In the genomic region with DNA sequence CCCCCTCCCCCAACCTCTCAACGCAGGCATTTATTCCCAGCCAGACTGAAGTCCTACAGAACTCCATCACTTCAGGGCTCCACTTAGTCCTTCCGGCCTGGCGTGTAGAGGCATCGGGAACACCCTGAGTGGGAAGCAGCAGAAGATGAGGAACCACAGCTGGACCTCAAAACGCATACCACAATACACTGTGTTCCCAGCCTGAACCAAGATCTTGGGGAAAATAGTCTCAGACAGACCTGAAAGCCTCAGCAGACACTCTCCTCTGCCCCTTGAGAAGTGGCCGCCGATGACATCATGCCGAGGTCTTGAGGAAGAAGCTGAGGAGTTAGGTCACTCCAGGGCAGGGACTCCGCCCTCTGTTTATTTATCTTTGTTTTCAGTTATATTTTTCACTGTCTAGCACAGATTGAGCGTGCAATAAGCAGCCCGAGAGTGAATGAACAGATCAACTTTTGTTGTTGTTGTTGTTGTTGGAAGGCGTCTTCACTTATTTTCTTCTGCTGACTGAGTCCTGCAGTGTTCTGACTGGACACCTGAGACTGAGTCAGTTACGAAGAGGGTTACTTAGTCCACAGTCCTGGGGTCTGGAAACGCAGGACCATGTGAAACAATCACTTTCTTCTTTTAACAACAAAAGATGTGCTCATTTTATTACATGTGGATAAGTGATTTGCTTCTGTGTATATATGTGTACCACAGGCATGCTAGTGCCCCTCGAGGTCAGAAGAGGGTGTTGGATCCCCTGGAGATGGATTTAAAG, we compare ENCODE assay signal across 17 mouse cellular contexts.
A peak's percentile ranks its signal among the peaks of the same experiment; 100 is the strongest.
DNase-seq lines count a peak whose midpoint lies in the region; ATAC-seq lines count a peak whose summit lies in the region.
"Had no signal": no experiment of that assay in that cellular context is flagged by ENCODE, and none has a peak within 500 bp of the region (broad histone marks: within the 10 kb centered on the region; RNA-seq: fewer than 3 reads in every experiment).

No protein-coding gene starts in this region.

- DNase-seq in gastrocnemius, postnatal 25 days = peak; percentile 12
- DNase-seq in gastrocnemius, postnatal 36 days = no peak
- DNase-seq in heart, adult 8-10 months (ENCODE audit: low spot score) = peak; percentile 34
- DNase-seq in heart, postnatal 10 days = peak; percentile 33 to 41
- peak; percentile 59 for DNase-seq in lung, postnatal 10 days
- no peak for DNase-seq in layer of hippocampus, postnatal 10 days (ENCODE audit: low spot score in 2 of 2)
- DNase-seq: B cell, adult 2 months; cerebellum, postnatal 14 days; layer of hippocampus, postnatal 36 days had no signal

- intact Hi-C loops in gastrocnemius, postnatal 36 days (cut with DNase I) = no loop called here
- intact Hi-C loops in heart, postnatal 10 days (cut with DNase I) = no loop called here

- no peak overlapping the region for H3K4me2 ChIP-seq in midbrain, embryonic 16.5 days (ENCODE audit: low read length)
- H3K4me2 ChIP-seq: hindbrain, embryonic 14.5 days; limb, embryonic 12.5 days; liver, embryonic 15.5 days; neural tube, embryonic 15.5 days had no signal

- H3K9ac ChIP-seq in midbrain, embryonic 16.5 days (ENCODE audit: low read depth, low read length) = no peak overlapping the region
- H3K9ac ChIP-seq: hindbrain, embryonic 14.5 days; limb, embryonic 12.5 days; liver, embryonic 15.5 days; neural tube, embryonic 15.5 days had no signal

- 93% methylated on average over 15 of the region's 15 CpGs for WGBS in midbrain, embryonic 16.5 days

- no peaks in the 10 kb centered on the region for H3K9me3 ChIP-seq in midbrain, embryonic 16.5 days (replicated peaks; ENCODE audit: control insufficient read depth, low read length, poor library complexity, severe bottlenecking)
- H3K9me3 ChIP-seq: limb, embryonic 12.5 days; liver, embryonic 15.5 days; neural tube, embryonic 15.5 days had no signal

- no peaks in the 10 kb centered on the region for H3K36me3 ChIP-seq in midbrain, embryonic 16.5 days (ENCODE audit: control insufficient read depth, insufficient read depth, low read length)
- H3K36me3 ChIP-seq: limb, embryonic 12.5 days; liver, embryonic 15.5 days; neural tube, embryonic 15.5 days had no signal

- H3K27ac ChIP-seq in midbrain, embryonic 16.5 days (ENCODE audit: low read length) = no peak overlapping the region
- H3K27ac ChIP-seq: hindbrain, embryonic 14.5 days; liver, embryonic 15.5 days; neural tube, embryonic 15.5 days had no signal

- ATAC-seq in megakaryocyte progenitor cell, adult 5-6 weeks (replicated peaks; ENCODE audit: poor library complexity) = no peak
- ATAC-seq in midbrain, embryonic 16.5 days = no peak
- ATAC-seq: intestine, embryonic 16.5 days; Patski had no signal

- no peaks in the 10 kb centered on the region for H3K4me1 ChIP-seq in midbrain, embryonic 16.5 days (ENCODE audit: control insufficient read depth, insufficient read depth, low read length)
- H3K4me1 ChIP-seq: liver, embryonic 15.5 days; neural tube, embryonic 15.5 days had no signal

- no peaks in the 10 kb centered on the region for H3K27me3 ChIP-seq in midbrain, embryonic 16.5 days (ENCODE audit: control insufficient read depth, insufficient read depth, low read depth, low read length)
- H3K27me3 ChIP-seq: liver, embryonic 15.5 days; neural tube, embryonic 15.5 days had no signal

- no peak overlapping the region for H3K4me3 ChIP-seq in midbrain, embryonic 16.5 days (ENCODE audit: low read depth, low read length)
- H3K4me3 ChIP-seq: limb, embryonic 12.5 days; liver, embryonic 15.5 days; neural tube, embryonic 15.5 days had no signal

Comparison
In these comparisons a context has a peak if more than half of its experiments do, and no peak if none do; other contexts are left out.
1. DNase-seq: peak in gastrocnemius, postnatal 25 days (single experiment), heart, adult 8-10 months (single experiment), heart, postnatal 10 days (2 of 2) and lung, postnatal 10 days (single experiment); none in gastrocnemius, postnatal 36 days (0 of 2) and layer of hippocampus, postnatal 10 days (0 of 2).